Mouse (Mus musculus): ENCODE measurements around the gene Scaf1. TPM values are rescaled to one million over a fixed set of nuclear protein-coding genes. Genes with fewer than 3 reads are reported as not detected.
A peak's percentile ranks its signal among the peaks of the same experiment; 100 is the strongest.

The Scaf1 gene
- polyA plus RNA-seq, 1 experiment = 56.7 TPM

DNA sequence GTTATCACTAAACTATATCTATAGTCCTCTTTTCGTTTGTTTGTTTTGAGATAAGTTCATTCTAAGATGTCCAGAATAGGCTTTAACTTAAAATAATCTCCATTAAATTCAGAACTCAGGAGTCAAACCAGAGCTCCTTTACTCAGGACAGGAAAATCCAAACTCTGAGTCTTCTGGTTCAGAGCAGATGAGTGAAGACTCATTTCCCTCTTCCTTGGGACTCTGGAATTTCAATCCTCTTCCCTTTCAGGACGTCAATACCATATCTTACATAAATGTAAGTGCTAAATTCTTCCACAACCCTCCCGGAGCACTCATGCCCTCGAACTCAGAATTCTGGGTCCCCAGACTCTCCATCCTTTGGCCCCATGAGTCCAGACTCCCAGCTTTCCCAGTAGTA is 598 bp upstream of the Scaf1 start:
- TF ChIP-seq POLR2A (IDR thresholded peaks at IDR 0.05; ENCODE audit: insufficient read length, low read depth) (no peak), TCF3 (IDR thresholded peaks at IDR 0.05; ENCODE audit: insufficient read length, low read depth) (no peak), CEBPB (IDR thresholded peaks at IDR 0.05; ENCODE audit: insufficient read depth, poor library complexity, severe bottlenecking) (no peak), TCF12 (IDR thresholded peaks at IDR 0.05; ENCODE audit: insufficient read depth, poor library complexity, severe bottlenecking) (no peak), USF1 (IDR thresholded peaks at IDR 0.05; ENCODE audit: low read depth) (no peak), REST (IDR thresholded peaks at IDR 0.05; ENCODE audit: insufficient read depth, insufficient read length) (no peak), MAX (IDR thresholded peaks at IDR 0.05; ENCODE audit: low read depth) (no peak), MYOG (IDR thresholded peaks at IDR 0.05; ENCODE audit: control insufficient read depth in 1 of 3, insufficient read depth in 1 of 3, insufficient read length in 2 of 3, low read depth in 2 of 3) (no peak), E2F4 (IDR thresholded peaks at IDR 0.05; ENCODE audit: insufficient read depth) (no peak), MYOD1 (IDR thresholded peaks at IDR 0.05; ENCODE audit: control insufficient read depth in 1 of 3, insufficient read length in 2 of 3, low read depth in 2 of 3) (no peak)
- H3K79me2 ChIP-seq (ENCODE audit: control insufficient read depth, insufficient read depth) = peaks cover 30% of the 10 kb centered on the region
- no peaks in the 10 kb centered on the region for H3K27me3 ChIP-seq (ENCODE audit: control insufficient read depth, insufficient read depth, insufficient read length)

DNA sequence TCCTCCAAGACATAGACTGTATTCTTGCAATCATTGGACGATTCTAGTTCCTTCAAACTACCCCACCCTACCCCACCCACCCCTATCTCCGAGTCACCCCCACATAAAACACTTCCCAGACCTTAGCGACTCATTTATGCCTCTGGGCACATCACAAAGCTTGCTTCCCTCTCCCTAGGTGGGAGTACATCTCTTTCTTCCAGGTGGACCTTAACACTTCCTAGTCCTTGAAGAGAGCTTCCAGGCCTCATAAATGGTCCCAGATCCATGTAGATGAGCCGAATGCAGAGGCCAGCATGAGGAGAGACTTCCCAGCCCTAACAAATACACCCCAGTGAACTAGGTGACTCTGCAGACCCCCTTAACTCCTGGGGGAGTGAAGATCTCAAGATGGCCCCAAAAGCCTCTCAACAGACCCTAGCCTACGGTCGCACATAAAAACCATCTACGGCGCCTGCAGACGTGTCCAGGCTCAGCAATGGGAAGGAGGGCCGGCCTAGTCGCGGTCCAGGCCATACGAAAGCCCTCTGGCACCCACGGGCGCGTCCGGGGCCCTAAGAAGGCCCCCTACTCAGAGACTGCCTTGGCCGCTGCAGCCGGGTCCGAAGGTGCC is 713 bp downstream of the Scaf1 start:
- Histone ChIP-seq H3ac (ENCODE audit: control insufficient read depth, insufficient read length) (peak overlapping the region; percentile 93), H3K79me2 (ENCODE audit: control insufficient read depth, insufficient read depth) (peaks cover 34% of the 10 kb centered on the region), H3K4me3 (peak overlapping the region; percentile 71), H3K36me3 (ENCODE audit: control insufficient read depth, insufficient read depth) (peaks cover 10% of the 10 kb centered on the region), H3K27me3 (ENCODE audit: control insufficient read depth, insufficient read depth, insufficient read length) (no peaks in the 10 kb centered on the region), H3K4me2 (ENCODE audit: low read depth) (peak overlapping the region; percentile 90)
- TF ChIP-seq MYOD1 (IDR thresholded peaks at IDR 0.05; ENCODE audit: control insufficient read depth in 1 of 3, insufficient read length in 2 of 3, low read depth in 2 of 3) (no peak), MAX (IDR thresholded peaks at IDR 0.05; ENCODE audit: low read depth) (no peak), USF1 (IDR thresholded peaks at IDR 0.05; ENCODE audit: low read depth) (no peak), REST (IDR thresholded peaks at IDR 0.05; ENCODE audit: insufficient read depth, insufficient read length) (no peak), POLR2AphosphoS2 (IDR thresholded peaks at IDR 0.05; ENCODE audit: insufficient read length, low read depth) (no peak), CEBPB (IDR thresholded peaks at IDR 0.05; ENCODE audit: insufficient read depth, poor library complexity, severe bottlenecking) (no peak), TCF3 (IDR thresholded peaks at IDR 0.05; ENCODE audit: insufficient read length, low read depth) (no peak), TCF12 (IDR thresholded peaks at IDR 0.05; ENCODE audit: insufficient read depth, poor library complexity, severe bottlenecking) (no peak), SRF (IDR thresholded peaks at IDR 0.05; ENCODE audit: control insufficient read depth, insufficient read length, low read depth) (no peak), MYOG (IDR thresholded peaks at IDR 0.05; ENCODE audit: control insufficient read depth in 1 of 3, insufficient read depth in 1 of 3, insufficient read length in 2 of 3, low read depth in 2 of 3) (no peak), POLR2A (IDR thresholded peaks at IDR 0.05; ENCODE audit: insufficient read length, low read depth) (no peak), E2F4 (IDR thresholded peaks at IDR 0.05; ENCODE audit: insufficient read depth) (no peak)

More for the DNA sequence above, 598 bp upstream of the Scaf1 start:
- H3K36me3 ChIP-seq (ENCODE audit: control insufficient read depth, insufficient read depth) = peaks cover 10% of the 10 kb centered on the region
- no peak overlapping the region for H3ac ChIP-seq (ENCODE audit: control insufficient read depth, insufficient read length)
- H3K4me3 ChIP-seq = peak overlapping the region; percentile 71
- peak overlapping the region; percentile 100 for H3K4me2 ChIP-seq (ENCODE audit: low read depth)

DNA sequence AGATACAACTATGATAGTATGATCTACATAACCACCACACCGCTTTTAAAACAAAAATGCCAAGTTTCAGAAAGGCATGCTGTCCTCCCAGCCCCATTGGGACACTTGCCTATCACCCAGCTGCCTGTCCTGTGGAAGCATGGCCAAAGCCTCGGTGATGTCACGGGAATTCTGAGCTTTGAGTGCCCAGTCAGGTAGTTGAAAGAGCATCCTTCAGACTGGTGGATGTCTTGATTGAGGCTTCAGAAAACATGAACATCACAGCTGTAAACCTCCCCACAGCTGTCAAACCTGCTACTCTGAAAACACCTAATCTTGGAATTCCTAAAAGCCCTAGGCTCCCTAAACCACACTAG is 2.1 kb downstream of the Scaf1 start:
- Histone ChIP-seq H3K79me2 (ENCODE audit: control insufficient read depth, insufficient read depth) (peaks cover 44% of the 10 kb centered on the region), H3K4me2 (ENCODE audit: low read depth) (peak overlapping the region; percentile 90), H3K4me3 (no peak overlapping the region), H3K36me3 (ENCODE audit: control insufficient read depth, insufficient read depth) (peaks cover 16% of the 10 kb centered on the region), H3ac (ENCODE audit: control insufficient read depth, insufficient read length) (no peak overlapping the region), H3K27me3 (ENCODE audit: control insufficient read depth, insufficient read depth, insufficient read length) (no peaks in the 10 kb centered on the region)
- TF ChIP-seq CEBPB (IDR thresholded peaks at IDR 0.05; ENCODE audit: insufficient read depth, poor library complexity, severe bottlenecking) (no peak), TCF12 (IDR thresholded peaks at IDR 0.05; ENCODE audit: insufficient read depth, poor library complexity, severe bottlenecking) (no peak), E2F4 (IDR thresholded peaks at IDR 0.05; ENCODE audit: insufficient read depth) (no peak), REST (IDR thresholded peaks at IDR 0.05; ENCODE audit: insufficient read depth, insufficient read length) (no peak), TCF3 (IDR thresholded peaks at IDR 0.05; ENCODE audit: insufficient read length, low read depth) (no peak), POLR2A (IDR thresholded peaks at IDR 0.05; ENCODE audit: insufficient read length, low read depth) (no peak), SRF (IDR thresholded peaks at IDR 0.05; ENCODE audit: control insufficient read depth, insufficient read length, low read depth) (no peak), POLR2AphosphoS2 (IDR thresholded peaks at IDR 0.05; ENCODE audit: insufficient read length, low read depth) (no peak), USF1 (IDR thresholded peaks at IDR 0.05; ENCODE audit: low read depth) (no peak), MAX (IDR thresholded peaks at IDR 0.05; ENCODE audit: low read depth) (no peak), MYOG (IDR thresholded peaks at IDR 0.05; ENCODE audit: control insufficient read depth in 1 of 3, insufficient read depth in 1 of 3, insufficient read length in 2 of 3, low read depth in 2 of 3) (no peak), MYOD1 (IDR thresholded peaks at IDR 0.05; ENCODE audit: control insufficient read depth in 1 of 3, insufficient read length in 2 of 3, low read depth in 2 of 3) (no peak)

DNA sequence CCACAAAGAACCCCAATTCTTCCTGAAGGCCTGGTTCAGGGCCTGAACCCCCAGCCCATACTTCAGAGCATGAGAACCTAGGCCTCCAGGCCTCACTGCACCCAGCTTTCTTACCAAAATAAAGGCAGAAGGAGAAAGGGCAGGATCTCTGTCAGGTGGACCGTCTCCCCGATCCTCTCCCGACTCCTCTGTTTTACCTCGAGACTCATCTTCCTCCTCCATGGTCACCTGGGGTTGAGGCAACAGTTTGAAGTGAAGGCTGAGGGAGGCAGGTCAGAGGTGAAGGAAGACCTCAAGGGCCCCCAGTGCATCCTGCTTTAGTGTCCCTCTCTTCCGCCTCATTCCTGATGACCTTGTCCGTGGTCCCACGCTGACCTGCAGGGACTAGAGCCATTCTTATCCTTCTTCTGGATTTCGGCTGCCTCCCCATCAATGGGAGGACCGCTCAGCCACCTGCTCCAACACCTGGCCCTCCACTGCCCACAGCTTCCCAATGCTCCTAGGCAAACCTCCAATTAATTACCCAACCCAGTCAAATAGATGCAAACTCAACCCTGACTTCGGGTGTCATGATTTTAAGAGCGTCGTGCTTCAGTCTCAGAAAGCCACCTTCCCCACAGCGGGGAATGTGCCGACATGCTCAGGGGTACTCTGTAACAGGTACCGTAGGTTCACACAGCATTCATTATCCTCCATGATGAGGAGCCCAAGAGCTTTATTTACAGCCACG is 2.6 kb downstream of the Scaf1 start:
- Histone ChIP-seq H3K79me2 (ENCODE audit: control insufficient read depth, insufficient read depth) (peaks cover 46% of the 10 kb centered on the region), H3K4me3 (no peak overlapping the region), H3ac (ENCODE audit: control insufficient read depth, insufficient read length) (no peak overlapping the region), H3K36me3 (ENCODE audit: control insufficient read depth, insufficient read depth) (peaks cover 16% of the 10 kb centered on the region), H3K4me2 (ENCODE audit: low read depth) (no peak overlapping the region), H3K27me3 (ENCODE audit: control insufficient read depth, insufficient read depth, insufficient read length) (no peaks in the 10 kb centered on the region)
- TF ChIP-seq USF1 (IDR thresholded peaks at IDR 0.05; ENCODE audit: low read depth) (no peak), MYOD1 (IDR thresholded peaks at IDR 0.05; ENCODE audit: control insufficient read depth in 1 of 3, insufficient read length in 2 of 3, low read depth in 2 of 3) (no peak), E2F4 (IDR thresholded peaks at IDR 0.05; ENCODE audit: insufficient read depth) (no peak), TCF12 (IDR thresholded peaks at IDR 0.05; ENCODE audit: insufficient read depth, poor library complexity, severe bottlenecking) (no peak), SRF (IDR thresholded peaks at IDR 0.05; ENCODE audit: control insufficient read depth, insufficient read length, low read depth) (no peak), MYOG (IDR thresholded peaks at IDR 0.05; ENCODE audit: control insufficient read depth in 1 of 3, insufficient read depth in 1 of 3, insufficient read length in 2 of 3, low read depth in 2 of 3) (no peak), MAX (IDR thresholded peaks at IDR 0.05; ENCODE audit: low read depth) (no peak), TCF3 (IDR thresholded peaks at IDR 0.05; ENCODE audit: insufficient read length, low read depth) (no peak), POLR2AphosphoS2 (IDR thresholded peaks at IDR 0.05; ENCODE audit: insufficient read length, low read depth) (no peak), POLR2A (IDR thresholded peaks at IDR 0.05; ENCODE audit: insufficient read length, low read depth) (no peak), REST (IDR thresholded peaks at IDR 0.05; ENCODE audit: insufficient read depth, insufficient read length) (no peak)

Measured in myocyte (in vitro differentiated cells).